Mouse (Mus musculus): Measurements from ENCODE around the gene Hspa2.

DNA sequence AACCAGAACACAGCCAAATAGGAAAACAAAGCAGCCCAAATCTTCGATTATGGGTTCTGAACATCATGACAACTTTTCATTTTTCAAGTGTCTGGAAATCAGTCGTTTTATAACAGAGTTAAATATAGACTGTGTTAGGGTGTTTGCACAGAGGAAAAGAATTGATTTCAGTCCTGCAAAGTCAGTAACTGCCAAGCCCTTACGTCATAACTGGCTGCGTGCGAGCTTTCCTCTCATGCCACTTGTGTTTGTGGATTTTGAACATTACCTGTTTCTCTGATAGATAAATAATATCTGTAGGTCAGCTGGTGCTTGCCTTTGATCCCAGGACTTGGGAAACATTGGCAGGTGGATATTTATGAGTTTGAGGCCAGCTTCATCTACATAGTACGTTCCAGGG, 27.5 kb downstream of the Hspa2 start:
- TF ChIP-seq CTCF (IDR thresholded peaks at IDR 0.05; ENCODE audit: low read depth, low read length) (no peak), POLR2A (IDR thresholded peaks at IDR 0.05; ENCODE audit: extremely low read depth, insufficient read depth, low read length) (no peak)

Data from liver, adult 2 months (tissue).